Mouse (Mus musculus): ENCODE results near the gene Usp30.
A peak's percentile ranks its signal among the peaks of the same experiment; 100 is the strongest.

The Usp30 gene

GRCm38 (mm10) chr5:114157236-114157635 lies 92.0 kb downstream of the Usp30 start:
- DNase-seq (ENCODE audit: low spot score in 2 of 2), result no peak

GRCm38 (mm10) chr5:114161424-114161823 lies 96.2 kb downstream of the Usp30 start:
- DNase-seq (ENCODE audit: low spot score in 2 of 2), result no peak

- DNase-seq (ENCODE audit: low spot score in 2 of 2), result no peak
Observed at GRCm38 (mm10) chr5:114162106-114162815, 97.0 kb downstream of the Usp30 start.

GRCm38 (mm10) chr5:114163117-114163696 lies 97.9 kb downstream of the Usp30 start:
- DNase-seq (ENCODE audit: low spot score in 2 of 2), result peak; percentile 37 to 56

- DNase-seq (ENCODE audit: low spot score in 2 of 2), result no peak
Observed at GRCm38 (mm10) chr5:114170345-114170744, 105.1 kb downstream of the Usp30 start.

GRCm38 (mm10) chr5:114172936-114173335 lies 107.7 kb downstream of the Usp30 start:
- no peak for DNase-seq (ENCODE audit: low spot score in 2 of 2)

- DNase-seq (ENCODE audit: low spot score in 2 of 2), result no peak
Observed at GRCm38 (mm10) chr5:114173458-114173857, 108.2 kb downstream of the Usp30 start.

- DNase-seq (ENCODE audit: low spot score in 2 of 2), result no peak
Observed at GRCm38 (mm10) chr5:114173877-114174581, 108.8 kb downstream of the Usp30 start.
